9 mouse cellular contexts compared by ENCODE assay signal in the genomic region with DNA sequence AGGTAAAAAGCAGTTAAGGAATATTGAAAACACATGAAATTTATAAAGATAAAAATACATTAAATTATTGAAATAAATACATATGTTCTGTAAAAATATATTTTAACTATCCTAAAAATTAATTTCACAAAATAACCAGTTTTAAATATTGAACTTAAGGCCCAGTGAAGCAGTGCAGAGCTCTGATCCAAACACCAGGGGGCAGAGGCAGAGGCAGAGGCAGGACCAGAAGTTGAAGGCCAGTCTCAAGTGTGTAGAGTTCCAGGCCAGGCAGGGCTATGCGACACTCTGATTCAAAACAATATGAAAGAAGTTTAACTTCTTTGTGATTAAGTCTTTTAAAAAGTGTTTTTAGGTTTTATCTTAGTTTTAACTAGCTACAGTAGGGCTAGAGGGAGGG.
DNase-seq lines count a peak whose midpoint lies in the region; ATAC-seq and TF ChIP-seq lines count a peak whose summit lies in the region.
"Had no signal": no experiment of that assay in that cellular context is flagged by ENCODE, and none has a peak within 500 bp of the region (broad histone marks: within the 10 kb centered on the region; RNA-seq: fewer than 3 reads in every experiment).

No protein-coding gene starts in this region.

- intact Hi-C loops in left cerebral cortex, adult 2 months (cut with DNase I), result no loop called here
- intact Hi-C loops in gastrocnemius, postnatal 36 days (cut with DNase I), result no loop called here

- H3K9ac ChIP-seq in forebrain, embryonic 16.5 days (replicated peaks; ENCODE audit: low read depth, low read length), result no peak overlapping the region
- H3K9ac ChIP-seq: limb, embryonic 15.5 days had no signal

- no peak overlapping the region for H3K27ac ChIP-seq in left cerebral cortex, adult 2 months
- H3K27ac ChIP-seq in forebrain, embryonic 16.5 days (ENCODE audit: low read length), result no peak overlapping the region
- H3K27ac ChIP-seq: limb, embryonic 15.5 days had no signal

- peaks cover 71% of the 10 kb centered on the region for H3K36me3 ChIP-seq in E14TG2a.4 (ENCODE audit: insufficient read depth, low read length)
- peaks cover 6% of the 10 kb centered on the region; the same call in 1 of the 2 replicates for H3K36me3 ChIP-seq in forebrain, embryonic 16.5 days (ENCODE audit: control insufficient read depth, insufficient read depth)

- DNase-seq in left cerebral cortex, adult 2 months (ENCODE audit: extremely low spot score in 1 of 2, low spot score in 2 of 2), result no peak
- DNase-seq in left cerebral cortex, adult 18-20 months (ENCODE audit: low spot score in 2 of 2), result no peak
- DNase-seq in adipocyte (ENCODE audit: low spot score), result peak; percentile 31
- peak; percentile 4 for DNase-seq in lung, postnatal 36 days
- DNase-seq in gastrocnemius, postnatal 36 days, result no peak
- DNase-seq: cerebellum, adult 11 months had no signal

- no peak overlapping the region for H3K4me3 ChIP-seq in left cerebral cortex, adult 2 months
- H3K4me3 ChIP-seq in E14TG2a.4 (replicated peaks; ENCODE audit: low read length), result no peak overlapping the region
- no peak overlapping the region for H3K4me3 ChIP-seq in forebrain, embryonic 16.5 days (replicated peaks; ENCODE audit: low read length)
- H3K4me3 ChIP-seq: limb, embryonic 15.5 days had no signal

- WGBS in forebrain, embryonic 16.5 days, result 96% methylated on average over 1 of the region's 1 CpGs

- no peaks in the 10 kb centered on the region for H3K27me3 ChIP-seq in E14TG2a.4 (ENCODE audit: insufficient read depth, low read length)
- no peaks in the 10 kb centered on the region for H3K27me3 ChIP-seq in forebrain, embryonic 16.5 days (replicated peaks; ENCODE audit: control insufficient read depth, insufficient read depth, low read length)
- H3K27me3 ChIP-seq: limb, embryonic 15.5 days had no signal

- H3K4me1 ChIP-seq in E14TG2a.4 (replicated peaks; ENCODE audit: low read depth, low read length), result no peaks in the 10 kb centered on the region
- no peaks in the 10 kb centered on the region for H3K4me1 ChIP-seq in forebrain, embryonic 16.5 days (replicated peaks; ENCODE audit: control insufficient read depth, insufficient read depth, low read length)
- H3K4me1 ChIP-seq: limb, embryonic 15.5 days had no signal

- no peak for ATAC-seq in forebrain, embryonic 16.5 days

- no peak overlapping the region for H3K4me2 ChIP-seq in forebrain, embryonic 16.5 days (ENCODE audit: low read length)
- H3K4me2 ChIP-seq: limb, embryonic 15.5 days had no signal

- no peaks in the 10 kb centered on the region for H3K9me3 ChIP-seq in E14TG2a.4 (ENCODE audit: low read length)
- no peaks in the 10 kb centered on the region for H3K9me3 ChIP-seq in forebrain, embryonic 16.5 days (ENCODE audit: control insufficient read depth, low read length)
- H3K9me3 ChIP-seq: limb, embryonic 15.5 days had no signal

- peak; percentile 46 for TF ChIP-seq CTCF in left cerebral cortex, adult 2 months (IDR thresholded peaks at IDR 0.05)
- TF ChIP-seq CTCF in E14TG2a.4 (conservative IDR thresholded peaks at IDR 0.05; ENCODE audit: low read length), result peak; percentile 65

Comparison
In these comparisons a context has a peak if more than half of its experiments do, and no peak if none do; other contexts are left out.
1. DNase-seq: peak in adipocyte (single experiment) and lung, postnatal 36 days (single experiment); none in left cerebral cortex, adult 2 months (0 of 2), left cerebral cortex, adult 18-20 months (0 of 2) and gastrocnemius, postnatal 36 days (0 of 2).